Mouse (Mus musculus): ENCODE data around the gene Gdpd5. TPM values are rescaled to one million over a fixed set of nuclear protein-coding genes. Genes with fewer than 3 reads are reported as not detected.

Gdpd5 gene
- polyA plus RNA-seq, 1 experiment from 2014 or later, result 49.3 TPM

DNA sequence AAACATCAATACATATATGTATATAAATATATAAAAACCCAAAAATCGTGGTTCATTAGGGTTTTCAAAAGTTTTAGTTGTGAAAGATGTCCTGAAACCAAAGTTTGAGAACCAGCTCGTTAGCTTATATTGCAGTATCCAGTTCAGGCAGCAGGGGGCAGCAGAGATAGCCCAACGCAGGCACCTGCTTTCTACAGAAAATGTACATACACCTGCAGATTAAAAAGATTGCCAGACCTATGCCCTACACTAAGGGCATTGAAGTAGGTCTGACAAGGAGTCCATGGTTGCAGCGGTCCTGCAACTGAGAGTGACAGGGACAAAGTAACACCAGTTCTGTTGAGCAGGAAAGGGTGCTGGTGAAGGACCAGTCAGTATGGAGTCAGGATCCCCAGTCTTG, 5.8 kb upstream of the Gdpd5 start:
- Histone ChIP-seq H3K9ac (no peak overlapping the region), H3K4me2 (no peak overlapping the region), H3K36me3 (no peaks in the 10 kb centered on the region), H3K9me3 (no peaks in the 10 kb centered on the region), H3K4me1 (replicated peaks) (peaks cover 6% of the 10 kb centered on the region), H3K27ac (replicated peaks) (no peak overlapping the region), H3K4me3 (no peak overlapping the region), H3K27me3 (no peaks in the 10 kb centered on the region)
- WGBS, result 7% methylated on average over 4 of the region's 4 CpGs
- ATAC-seq (ENCODE audit: low FRiP score, low read depth), result no peak

GRCm38 (mm10) chr7:99378870-99379269, 2.3 kb upstream of the Gdpd5 start:
- ATAC-seq (ENCODE audit: low FRiP score, low read depth), result no peak
- Histone ChIP-seq H3K27ac (replicated peaks) (no peak overlapping the region), H3K36me3 (no peaks in the 10 kb centered on the region), H3K4me3 (no peak overlapping the region), H3K9me3 (no peaks in the 10 kb centered on the region), H3K9ac (0 out of 2 replicates have a peak overlapping the region, but pooled peaks have one; percentile 4), H3K4me2 (no peak overlapping the region), H3K4me1 (replicated peaks) (peaks cover 23% of the 10 kb centered on the region), H3K27me3 (no peaks in the 10 kb centered on the region)
- WGBS, result 41% methylated on average over 8 of the region's 8 CpGs

- H3K9ac ChIP-seq, result peak overlapping the region; percentile 60
- ATAC-seq (ENCODE audit: low FRiP score, low read depth), result peak; percentile 67
- peak overlapping the region; percentile 78 for H3K4me3 ChIP-seq
- no peaks in the 10 kb centered on the region for H3K27me3 ChIP-seq
- H3K27ac ChIP-seq (replicated peaks), result peak overlapping the region; percentile 96
- WGBS, result under 1% methylated on average over 24 of the region's 24 CpGs
- no peaks in the 10 kb centered on the region for H3K9me3 ChIP-seq
- peak overlapping the region; percentile 73 for H3K4me2 ChIP-seq
- H3K36me3 ChIP-seq, result no peaks in the 10 kb centered on the region
- peaks cover 41% of the 10 kb centered on the region for H3K4me1 ChIP-seq (replicated peaks)
Observed at GRCm38 (mm10) chr7:99380491-99381213, 562 bp upstream of the Gdpd5 start.

GRCm38 (mm10) chr7:99382088-99383000, 1.1 kb downstream of the Gdpd5 start:
- H3K4me3 ChIP-seq, result peak overlapping the region; percentile 78
- no peaks in the 10 kb centered on the region for H3K36me3 ChIP-seq
- ATAC-seq (ENCODE audit: low FRiP score, low read depth), result no peak
- H3K27ac ChIP-seq (replicated peaks), result peak overlapping the region; percentile 96
- 5% methylated on average over 30 of the region's 30 CpGs for WGBS
- H3K4me2 ChIP-seq, result peak overlapping the region; percentile 73
- no peaks in the 10 kb centered on the region for H3K27me3 ChIP-seq
- peaks cover 52% of the 10 kb centered on the region for H3K4me1 ChIP-seq (replicated peaks)
- peak overlapping the region; percentile 85 for H3K9ac ChIP-seq
- no peaks in the 10 kb centered on the region for H3K9me3 ChIP-seq

DNA sequence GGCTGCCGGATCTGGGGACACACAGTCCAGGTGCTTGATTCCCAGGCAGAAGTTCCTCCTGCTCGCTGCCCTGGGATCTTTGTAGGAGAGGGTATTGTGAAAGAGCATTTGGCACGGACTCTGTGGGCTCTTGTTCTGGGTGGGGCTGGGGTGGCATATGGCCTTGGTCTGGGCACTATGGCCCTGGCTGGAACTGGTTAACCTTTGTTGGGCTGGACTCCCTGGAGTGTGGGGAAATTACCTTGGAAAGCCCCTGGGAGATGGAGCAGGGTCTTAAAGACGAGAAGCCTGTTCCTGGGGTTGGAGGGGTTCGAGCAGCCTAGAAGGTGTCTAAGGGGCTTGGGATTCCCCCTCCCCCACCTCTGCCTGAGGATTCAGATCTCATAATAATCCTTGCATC, 2.0 kb downstream of the Gdpd5 start:
- WGBS, result 40% methylated on average over 5 of the region's 5 CpGs
- H3K9me3 ChIP-seq, result no peaks in the 10 kb centered on the region
- H3K27ac ChIP-seq (replicated peaks), result peak overlapping the region; percentile 42
- peak overlapping the region; percentile 73 for H3K4me2 ChIP-seq
- peak overlapping the region; percentile 85 for H3K9ac ChIP-seq
- peak overlapping the region; percentile 78 for H3K4me3 ChIP-seq
- H3K27me3 ChIP-seq, result no peaks in the 10 kb centered on the region
- H3K4me1 ChIP-seq (replicated peaks), result peaks cover 52% of the 10 kb centered on the region
- H3K36me3 ChIP-seq, result peaks cover 3% of the 10 kb centered on the region
- no peak for ATAC-seq (ENCODE audit: low FRiP score, low read depth)

- Histone ChIP-seq H3K9ac (peak overlapping the region; percentile 85), H3K27ac (replicated peaks) (peak overlapping the region; percentile 42), H3K36me3 (peaks cover 8% of the 10 kb centered on the region), H3K27me3 (no peaks in the 10 kb centered on the region), H3K9me3 (no peaks in the 10 kb centered on the region), H3K4me1 (replicated peaks) (peaks cover 55% of the 10 kb centered on the region), H3K4me2 (peak overlapping the region; percentile 73), H3K4me3 (peak overlapping the region; percentile 78)
- 12% methylated on average over 4 of the region's 4 CpGs for WGBS
- no peak for ATAC-seq (ENCODE audit: low FRiP score, low read depth)
Observed at GRCm38 (mm10) chr7:99384101-99384611, 2.9 kb downstream of the Gdpd5 start.

DNA sequence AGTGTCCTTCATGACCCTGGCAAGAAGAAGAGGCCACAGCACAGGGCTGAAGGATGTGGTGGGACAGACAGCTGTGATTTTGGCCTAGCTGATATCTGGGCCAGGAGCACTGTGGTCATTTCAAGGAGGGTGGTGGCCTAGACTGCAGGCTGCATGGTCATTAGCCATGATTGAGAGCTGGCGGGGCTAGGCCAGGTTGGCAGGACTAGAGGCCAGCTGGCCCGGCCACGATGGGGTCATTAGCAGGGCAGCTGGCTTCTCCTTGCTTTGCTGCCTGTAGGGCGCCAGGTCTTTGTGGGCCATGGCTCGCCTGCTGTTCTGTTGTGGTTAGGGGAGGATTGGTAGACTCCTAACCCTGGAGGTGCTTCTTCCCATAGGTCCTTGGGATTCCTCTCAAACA, 4.8 kb downstream of the Gdpd5 start:
- no peak for ATAC-seq (ENCODE audit: low FRiP score, low read depth)
- H3K9ac ChIP-seq, result no peak overlapping the region
- peaks cover 56% of the 10 kb centered on the region for H3K4me1 ChIP-seq (replicated peaks)
- H3K27ac ChIP-seq (replicated peaks), result no peak overlapping the region
- no peaks in the 10 kb centered on the region for H3K9me3 ChIP-seq
- no peaks in the 10 kb centered on the region for H3K27me3 ChIP-seq
- H3K4me3 ChIP-seq, result no peak overlapping the region
- peak overlapping the region; percentile 2; the same call in 1 of the 2 replicates for H3K4me2 ChIP-seq
- 46% methylated on average over 5 of the region's 5 CpGs for whole genome bisulfite sequencing
- peaks cover 8% of the 10 kb centered on the region for H3K36me3 ChIP-seq

DNA sequence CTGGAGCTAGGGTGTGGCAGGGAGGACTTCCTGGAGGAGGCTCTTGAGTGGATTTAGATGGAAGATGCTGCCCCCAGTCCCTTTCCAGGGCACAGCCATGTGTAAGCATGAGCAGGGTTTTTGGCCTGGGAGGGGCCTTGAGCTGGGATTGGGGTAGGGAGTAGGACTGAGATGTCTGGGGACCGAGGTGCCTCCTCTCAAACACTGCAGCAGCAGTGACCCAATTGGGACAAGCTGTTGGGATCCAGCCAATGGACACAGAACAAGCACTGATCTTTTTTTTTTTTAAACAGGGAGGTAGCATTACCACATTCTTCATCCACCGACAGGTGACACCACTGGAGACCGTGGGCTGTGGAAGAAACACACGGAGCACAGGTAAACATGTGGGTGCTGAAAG, 5.6 kb downstream of the Gdpd5 start:
- WGBS, result 89% methylated on average over 4 of the region's 4 CpGs
- H3K4me2 ChIP-seq, result no peak overlapping the region
- H3K36me3 ChIP-seq, result peaks cover 8% of the 10 kb centered on the region
- no peak overlapping the region for H3K9ac ChIP-seq
- peaks cover 56% of the 10 kb centered on the region for H3K4me1 ChIP-seq (replicated peaks)
- H3K27ac ChIP-seq (replicated peaks), result no peak overlapping the region
- ATAC-seq (ENCODE audit: low FRiP score, low read depth), result no peak
- no peaks in the 10 kb centered on the region for H3K9me3 ChIP-seq
- no peaks in the 10 kb centered on the region for H3K27me3 ChIP-seq
- H3K4me3 ChIP-seq, result no peak overlapping the region

- Histone ChIP-seq H3K4me1 (replicated peaks) (peaks cover 56% of the 10 kb centered on the region), H3K36me3 (peaks cover 13% of the 10 kb centered on the region), H3K27me3 (no peaks in the 10 kb centered on the region), H3K27ac (replicated peaks) (no peak overlapping the region), H3K9ac (no peak overlapping the region), H3K9me3 (no peaks in the 10 kb centered on the region), H3K4me3 (no peak overlapping the region), H3K4me2 (no peak overlapping the region)
- no peak for ATAC-seq (ENCODE audit: low FRiP score, low read depth)
- WGBS, result 84% methylated on average over 5 of the region's 5 CpGs
Observed at GRCm38 (mm10) chr7:99387356-99387755, 6.1 kb downstream of the Gdpd5 start.

GRCm38 (mm10) chr7:99390559-99390958, 9.3 kb downstream of the Gdpd5 start:
- Histone ChIP-seq H3K9me3 (no peaks in the 10 kb centered on the region), H3K4me3 (no peak overlapping the region), H3K4me2 (no peak overlapping the region), H3K27me3 (no peaks in the 10 kb centered on the region), H3K4me1 (replicated peaks) (peaks cover 30% of the 10 kb centered on the region), H3K9ac (no peak overlapping the region), H3K36me3 (peaks cover 20% of the 10 kb centered on the region), H3K27ac (replicated peaks) (no peak overlapping the region)
- ATAC-seq (ENCODE audit: low FRiP score, low read depth), result no peak
- WGBS, result 24% methylated on average over 4 of the region's 4 CpGs

GRCm38 (mm10) chr7:99392696-99393095, 11.5 kb downstream of the Gdpd5 start:
- Histone ChIP-seq H3K9ac (no peak overlapping the region), H3K4me3 (no peak overlapping the region), H3K4me2 (no peak overlapping the region), H3K9me3 (no peaks in the 10 kb centered on the region), H3K27ac (replicated peaks) (no peak overlapping the region), H3K4me1 (replicated peaks) (peaks cover 27% of the 10 kb centered on the region), H3K36me3 (peaks cover 20% of the 10 kb centered on the region), H3K27me3 (no peaks in the 10 kb centered on the region)
- no peak for ATAC-seq (ENCODE audit: low FRiP score, low read depth)
- WGBS, result 79% methylated on average over 2 of the region's 2 CpGs
